Mouse (Mus musculus) intestine, postnatal 0 days (tissue): ENCODE results near the gene Haghl. TPM values are rescaled to one million over a fixed set of nuclear protein-coding genes. Genes with fewer than 3 reads are reported as not detected.

ENCODE experiments used
- ATAC-seq: fragments of 200-750 bp; cut with Nextera tagmentation; 2 replicates; pipeline ENCODE4 v1.8.0; 2017; ENCODE audit warnings: mild to moderate bottlenecking, moderate TSS enrichment, moderate library complexity
- H3K27ac ChIP-seq: fragments of 300-500 bp; sonication (generic); 2 replicates; pipeline ENCODE4 v1.5.1; 2014; ENCODE audit warnings: mild to moderate bottlenecking, low read depth, low read length, moderate library complexity
- H3K27me3 ChIP-seq: fragments of 300-500 bp; sonication (generic); replicated peaks from 2 replicates; pipeline ENCODE4 v1.6.1; 2014; ENCODE audit warnings: low read length, mixed read lengths; ENCODE audit not compliant: control insufficient read depth, insufficient read depth
- H3K36me3 ChIP-seq: fragments of 300-500 bp; sonication (generic); 2 replicates; pipeline ENCODE4 v1.6.1; 2014; ENCODE audit warnings: mild to moderate bottlenecking, moderate library complexity; ENCODE audit not compliant: control insufficient read depth, insufficient read depth
- H3K4me1 ChIP-seq: fragments of 300-500 bp; sonication (generic); replicated peaks from 2 replicates; pipeline ENCODE4 v1.6.1; 2014; ENCODE audit warnings: antibody characterized with exemption, low read length, mixed read lengths; ENCODE audit not compliant: control insufficient read depth, insufficient read depth
- H3K4me2 ChIP-seq: fragments of 300-500 bp; sonication (generic); replicated peaks from 2 replicates; pipeline ENCODE4 v1.6.1; 2014; ENCODE audit warnings: low read depth, mild to moderate bottlenecking, moderate library complexity
- H3K4me3 ChIP-seq: fragments of 300-500 bp; sonication (generic); 2 replicates; pipeline ENCODE4 v1.5.1; 2014; ENCODE audit warnings: low read depth, low read length
- H3K9ac ChIP-seq: fragments of 300-500 bp; sonication (generic); 2 replicates; pipeline ENCODE4 v1.6.1; 2014; ENCODE audit warnings: mild to moderate bottlenecking, low read depth, low read length
- H3K9me3 ChIP-seq: fragments of 300-500 bp; sonication (generic); 2 replicates; pipeline ENCODE4 v1.6.1; 2016; ENCODE audit warnings: mixed run types; ENCODE audit not compliant: control insufficient read depth
- CTCF ChIP-seq: sonication (generic); IDR thresholded peaks from 2 replicates; pipeline ENCODE4 v1.5.1; 2016; ENCODE audit warnings: low read depth, mild to moderate bottlenecking, control low read depth, antibody characterized with exemption, moderate library complexity
- WGBS: fragments of 180-500 bp; shearing (Covaris S2); extraction: QIAGEN DNeasy Blood & Tissue Kit; methylation state at CpG from one replicate; pipeline ENCODE4 v1.1.7; 2014; 5-methylcytosine and 5-hydroxymethylcytosine counted together
- polyA plus RNA-seq: library from polyadenylated mRNA; unstranded; fragments of >200 nt; fragmentation: Nextera tagmentation; extraction: Ambion mirVana; gene quantifications from 2 replicates; pipeline ENCODE4 v1.2.1, GENCODE M21; 2015

The Haghl gene
- 28.2 and 31.4 TPM in 2 replicates for polyA plus RNA-seq

GRCm38 (mm10) chr17:25785281-25785745, at the start of gene Haghl:
TSS of gene Haghl (minus strand) at chr17:25785673.
- peak within 1 kb of the TSS; percentile 88 for H3K4me2 ChIP-seq
- H3K27me3 ChIP-seq, result no peaks in the 10 kb centered on the region
- peak; percentile 80 for ATAC-seq
- H3K9ac ChIP-seq, result peak within 1 kb of the TSS; percentile 55
- no peaks in the 10 kb centered on the region for H3K9me3 ChIP-seq
- peaks cover 48% of the 10 kb centered on the region; the same call in 1 of the 2 replicates for H3K36me3 ChIP-seq
- TF ChIP-seq CTCF, result peak; percentile 14; the same call in 1 of the 2 replicates
- WGBS, result under 1% methylated on average over 23 of the region's 23 CpGs
- peaks cover 6% of the 10 kb centered on the region; the same call in 1 of the 2 replicates for H3K4me1 ChIP-seq
- no peak within 1 kb of the TSS; the same call in 1 of the 2 replicates for H3K27ac ChIP-seq
- peak within 1 kb of the TSS; percentile 65 for H3K4me3 ChIP-seq

- H3K4me3 ChIP-seq, result peak overlapping the region; percentile 76
- H3K9me3 ChIP-seq, result no peaks in the 10 kb centered on the region
- H3K27ac ChIP-seq, result peak overlapping the region; percentile 98; the same call in 1 of the 2 replicates
- no peaks in the 10 kb centered on the region for H3K27me3 ChIP-seq
- H3K36me3 ChIP-seq, result peaks cover 38% of the 10 kb centered on the region
- 62% methylated on average over 12 of the region's 12 CpGs for WGBS
- H3K4me1 ChIP-seq, result peaks cover 11% of the 10 kb centered on the region; the same call in 1 of the 2 replicates
- no peak for ATAC-seq
- H3K4me2 ChIP-seq, result peak overlapping the region; percentile 93
- no peak for TF ChIP-seq CTCF
- H3K9ac ChIP-seq, result peak overlapping the region; percentile 78; the same call in 1 of the 2 replicates
Observed at GRCm38 (mm10) chr17:25834595-25835222, 49.2 kb upstream of the Haghl start.

- 18% methylated on average over 6 of the region's 6 CpGs for WGBS
- Histone ChIP-seq H3K27me3 (no peaks in the 10 kb centered on the region), H3K4me1 (peaks cover 11% of the 10 kb centered on the region; the same call in 1 of the 2 replicates), H3K9ac (peak overlapping the region; percentile 78), H3K36me3 (peaks cover 32% of the 10 kb centered on the region), H3K4me3 (peak overlapping the region; percentile 76), H3K9me3 (no peaks in the 10 kb centered on the region), H3K27ac (peak overlapping the region; percentile 98), H3K4me2 (peak overlapping the region; percentile 93)
- no peak for ATAC-seq
- no peak for TF ChIP-seq CTCF
Observed at GRCm38 (mm10) chr17:25833961-25834594, 48.6 kb upstream of the Haghl start.

DNA sequence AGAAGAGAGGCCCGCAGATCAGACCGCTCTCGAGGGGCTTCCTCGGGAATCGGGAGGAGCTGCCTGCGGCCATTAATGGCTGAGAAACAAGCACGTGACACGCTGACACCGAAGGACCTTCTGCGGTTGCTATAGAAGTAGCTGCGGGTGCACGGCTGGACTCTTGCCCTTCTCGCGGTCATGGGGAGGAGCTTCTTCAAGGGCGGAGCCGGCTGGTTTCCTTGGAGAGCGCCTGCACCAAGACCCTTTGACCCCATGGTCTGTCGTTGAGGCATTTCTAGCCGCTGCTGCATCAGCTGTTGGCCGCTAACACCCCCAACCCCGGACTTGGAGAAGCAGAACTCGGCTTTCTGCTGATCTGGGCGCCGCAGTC, 47.8 kb upstream of the Haghl start, which contains the start of gene Stub1:
Gene Stub1 (minus strand): TSS at position 114 of the 373 bp plus-strand sequence.
- Histone ChIP-seq H3K4me2 (peak within 1 kb of the TSS; percentile 93), H3K27ac (peak within 1 kb of the TSS; percentile 98), H3K4me1 (peaks cover 11% of the 10 kb centered on the region; the same call in 1 of the 2 replicates), H3K27me3 (no peaks in the 10 kb centered on the region), H3K9me3 (no peaks in the 10 kb centered on the region), H3K4me3 (peak within 1 kb of the TSS; percentile 76), H3K36me3 (peaks cover 32% of the 10 kb centered on the region), H3K9ac (peak within 1 kb of the TSS; percentile 78)
- WGBS, result under 1% methylated on average over 24 of the region's 24 CpGs
- TF ChIP-seq CTCF, result 0 out of 2 replicates have a peak, but pooled peaks have one; percentile 7
- ATAC-seq, result peak; percentile 78

DNA sequence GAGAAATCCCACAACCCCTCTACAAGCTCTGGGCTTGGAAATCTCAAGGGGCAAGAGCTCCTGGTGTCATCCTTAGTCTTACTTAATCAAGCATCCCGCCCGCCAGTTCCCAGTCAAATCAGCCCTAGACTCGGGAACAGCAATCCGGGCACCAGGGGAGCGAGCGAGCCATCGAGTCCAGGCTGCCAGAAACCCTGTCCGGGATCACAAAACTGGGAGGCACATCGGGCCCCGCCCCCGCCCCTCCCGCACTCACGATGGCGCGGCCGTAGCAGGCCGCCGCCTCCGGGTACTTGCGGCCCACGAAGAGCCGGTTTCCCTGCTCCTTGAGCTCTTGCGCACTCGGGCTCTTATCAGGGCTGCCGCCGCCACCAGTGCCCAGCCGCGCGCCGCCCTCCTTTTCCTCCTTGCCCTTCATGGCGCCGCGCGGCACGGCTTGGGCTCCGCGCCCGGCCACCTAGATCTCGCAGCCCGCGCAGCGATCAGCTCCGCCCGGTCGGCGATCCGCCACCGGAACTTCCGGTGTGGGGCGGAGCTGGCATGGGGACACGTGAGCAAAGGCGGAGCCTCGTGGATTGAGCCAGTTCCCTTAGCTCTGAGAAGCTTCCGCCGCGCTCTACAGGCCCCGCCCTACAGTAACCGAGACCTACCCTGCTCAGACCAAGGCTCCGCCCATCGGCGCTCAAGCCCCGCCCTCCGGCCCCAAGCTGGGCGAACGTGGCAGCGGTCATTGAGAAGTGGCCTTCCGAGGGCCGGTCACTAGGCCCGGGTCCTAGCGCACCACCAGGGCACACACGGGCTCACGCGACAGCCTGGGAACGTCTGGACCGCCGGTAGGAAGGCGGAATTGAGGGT, 47.2 kb upstream of the Haghl start:
- H3K4me3 ChIP-seq, result peak overlapping the region; percentile 76

More for the DNA sequence above, 47.2 kb upstream of the Haghl start:
- peak; percentile 87 for ATAC-seq
- H3K9ac ChIP-seq, result peak overlapping the region; percentile 78
- TF ChIP-seq CTCF, result 0 out of 2 replicates have a peak, but pooled peaks have one; percentile 14
- no peaks in the 10 kb centered on the region for H3K9me3 ChIP-seq
- peaks cover 11% of the 10 kb centered on the region; the same call in 1 of the 2 replicates for H3K4me1 ChIP-seq
- WGBS, result under 1% methylated on average over 72 of the region's 77 CpGs
- H3K4me2 ChIP-seq, result peak overlapping the region; percentile 93
- peak overlapping the region; percentile 98 for H3K27ac ChIP-seq
- no peaks in the 10 kb centered on the region for H3K27me3 ChIP-seq
- H3K36me3 ChIP-seq, result peaks cover 28% of the 10 kb centered on the region
